Mouse (Mus musculus): ENCODE measurements around the gene Parl.

The Parl gene

GRCm38 (mm10) chr16:20238646-20239045, 63.5 kb downstream of the Parl start:
- in situ Hi-C loops (cut with MboI, MseI): no loop called here

GRCm38 (mm10) chr16:20237426-20237825, 64.8 kb downstream of the Parl start:
- in situ Hi-C loops (cut with MboI, MseI): no loop called here

GRCm38 (mm10) chr16:20234406-20234805, 67.8 kb downstream of the Parl start:
- in situ Hi-C loops (cut with MboI, MseI): no loop called here
